Mouse (Mus musculus) olfactory bulb, adult 2 months (tissue): ENCODE measurements around the gene Cbarp. TPM values are rescaled to one million over a fixed set of nuclear protein-coding genes. Genes with fewer than 3 reads are reported as not detected.
A peak's percentile ranks its signal among the peaks of the same experiment; 100 is the strongest.

Experiments used
- H3K27ac ChIP-seq: fragments of 200-500 bp; 2 replicates; pipeline ENCODE4 v1.5.1; 2012; ENCODE audit warnings: low read depth, low read length; ENCODE audit not compliant: insufficient read depth
- H3K4me1 ChIP-seq: fragments of 200-500 bp; 2 replicates; pipeline ENCODE4 v1.6.1; 2012; ENCODE audit warnings: low read length; ENCODE audit not compliant: control insufficient read depth, insufficient read depth
- H3K4me3 ChIP-seq: fragments of 200-500 bp; 2 replicates; pipeline ENCODE4 v1.5.1; 2012; ENCODE audit warnings: mild to moderate bottlenecking, low read depth, low read length, moderate library complexity; ENCODE audit not compliant: insufficient read depth
- CTCF ChIP-seq: fragments of 200-500 bp; IDR thresholded peaks from 2 replicates; pipeline ENCODE4 v1.5.1; 2012; ENCODE audit warnings: low read depth, mild to moderate bottlenecking, low read length, moderate library complexity; ENCODE audit not compliant: insufficient read depth
- POLR2A ChIP-seq: fragments of 200-500 bp; IDR thresholded peaks from 2 replicates; pipeline ENCODE4 v1.6.1; 2012; ENCODE audit warnings: mild to moderate bottlenecking, low read depth, low read length, moderate library complexity; ENCODE audit not compliant: insufficient read depth
- WGBS: fragments of 180-500 bp; shearing (Covaris S2); methylation state at CpG from one replicate; pipeline ENCODE4 v1.1.7; 2018; 5-methylcytosine and 5-hydroxymethylcytosine counted together
- polyA plus RNA-seq: library from polyadenylated mRNA; stranded (reverse); fragments of >200 nt; gene quantifications from 2 replicates; pipeline ENCODE4 v1.2.4, GENCODE M21; 2012; ENCODE audit warnings: low replicate concordance; ENCODE audit not compliant: missing spikeins, insufficient read depth, insufficient read length

Cbarp gene
- polyA plus RNA-seq, 1 experiment = not detected

GRCm38 (mm10) chr10:80135641-80136040, 5.0 kb downstream of the Cbarp start:
- peaks cover 49% of the 10 kb centered on the region for H3K4me1 ChIP-seq
- WGBS = 97% methylated on average over 1 of the region's 1 CpGs
- TF ChIP-seq CTCF = no peak
- no peak overlapping the region for H3K4me3 ChIP-seq
- H3K27ac ChIP-seq = no peak overlapping the region

- peaks cover 50% of the 10 kb centered on the region for H3K4me1 ChIP-seq
- no peak overlapping the region for H3K27ac ChIP-seq
- TF ChIP-seq CTCF = no peak
- TF ChIP-seq POLR2A = no peak
- 84% methylated on average over 10 of the region's 10 CpGs for WGBS
- H3K4me3 ChIP-seq = no peak overlapping the region
Measured at GRCm38 (mm10) chr10:80135161-80135560, 5.5 kb downstream of the Cbarp start.

DNA sequence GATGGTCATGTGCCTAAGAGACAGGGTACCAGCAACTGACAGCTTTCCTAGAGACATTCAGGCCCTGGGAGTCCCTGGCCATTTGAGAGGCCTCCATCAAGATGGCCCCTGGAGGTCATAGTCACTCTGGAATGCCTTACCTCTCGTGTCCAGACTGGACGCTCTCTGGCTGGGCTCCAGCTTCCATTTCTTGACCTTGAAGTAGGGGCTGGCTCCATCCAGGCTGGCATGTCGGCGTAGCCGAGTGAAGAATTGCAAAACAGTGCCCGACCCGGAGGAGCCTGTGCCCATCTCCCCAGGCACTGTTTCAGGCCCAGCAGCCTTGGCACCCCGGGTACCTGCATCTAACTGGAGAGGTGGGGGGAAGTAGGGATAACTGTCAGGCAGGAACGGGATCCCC, 6.2 kb downstream of the Cbarp start:
- Histone ChIP-seq H3K27ac (no peak overlapping the region), H3K4me3 (no peak overlapping the region), H3K4me1 (peaks cover 50% of the 10 kb centered on the region)
- 85% methylated on average over 9 of the region's 9 CpGs for WGBS
- no peak for TF ChIP-seq CTCF
- no peak for TF ChIP-seq POLR2A

- H3K4me1 ChIP-seq = peaks cover 43% of the 10 kb centered on the region
- no peak overlapping the region for H3K4me3 ChIP-seq
- peak overlapping the region; percentile 17; the same call in 1 of the 2 replicates for H3K27ac ChIP-seq
- 27% methylated on average over 8 of the region's 8 CpGs for WGBS
- TF ChIP-seq POLR2A (no peak), CTCF (no peak)
Measured at GRCm38 (mm10) chr10:80133226-80133849, 7.3 kb downstream of the Cbarp start.

GRCm38 (mm10) chr10:80131952-80132350, 8.7 kb downstream of the Cbarp start:
- no peak overlapping the region for H3K4me3 ChIP-seq
- 57% methylated on average over 27 of the region's 27 CpGs for WGBS
- TF ChIP-seq CTCF (no peak), POLR2A (0 out of 2 replicates have a peak, but pooled peaks have one; percentile 3)
- H3K27ac ChIP-seq = no peak overlapping the region
- peaks cover 36% of the 10 kb centered on the region for H3K4me1 ChIP-seq

- WGBS = 32% methylated on average over 55 of the region's 55 CpGs
- Histone ChIP-seq H3K4me3 (no peak overlapping the region), H3K27ac (no peak overlapping the region), H3K4me1 (peaks cover 31% of the 10 kb centered on the region)
- TF ChIP-seq CTCF (no peak), POLR2A (no peak)
Measured at GRCm38 (mm10) chr10:80131316-80131951, 9.2 kb downstream of the Cbarp start.

- peaks cover 31% of the 10 kb centered on the region for H3K4me1 ChIP-seq
- 78% methylated on average over 18 of the region's 18 CpGs for WGBS
- no peak for TF ChIP-seq POLR2A
- TF ChIP-seq CTCF = no peak
- H3K27ac ChIP-seq = no peak overlapping the region
- H3K4me3 ChIP-seq = no peak overlapping the region
Measured at GRCm38 (mm10) chr10:80130403-80131031, 10.1 kb downstream of the Cbarp start.

- H3K4me1 ChIP-seq = peaks cover 31% of the 10 kb centered on the region
- H3K4me3 ChIP-seq = no peak overlapping the region
- TF ChIP-seq POLR2A (0 out of 2 replicates have a peak, but pooled peaks have one; percentile 15), CTCF (no peak)
- no peak overlapping the region for H3K27ac ChIP-seq
- WGBS = 85% methylated on average over 9 of the region's 9 CpGs
Measured at GRCm38 (mm10) chr10:80129846-80130245, 10.8 kb downstream of the Cbarp start.

GRCm38 (mm10) chr10:80127920-80128319, 12.7 kb downstream of the Cbarp start:
- Histone ChIP-seq H3K4me3 (no peak overlapping the region), H3K27ac (no peak overlapping the region), H3K4me1 (peaks cover 21% of the 10 kb centered on the region)
- 90% methylated on average over 8 of the region's 8 CpGs for WGBS
- TF ChIP-seq POLR2A = 0 out of 2 replicates have a peak, but pooled peaks have one; percentile 17
- no peak for TF ChIP-seq CTCF
